Mouse (Mus musculus) adrenal gland (tissue): ENCODE results near the gene Prr15l.

Experiments used
- intact Hi-C: fragments of 180-260 bp; cut with DNase I; formaldehyde crosslinking; loops from one replicate; pipeline ENCODE4 v1.15.1; 2025

The Prr15l gene

GRCm38 (mm10) chr11:96975511-96976378 is 47.8 kb downstream of the Prr15l start:
- intact Hi-C loops, result no loop called here

GRCm38 (mm10) chr11:96976379-96976687 is 48.4 kb downstream of the Prr15l start:
- intact Hi-C loops, result no loop called here

GRCm38 (mm10) chr11:96976911-96977591 is 49.1 kb downstream of the Prr15l start:
- intact Hi-C loops, result no loop called here

GRCm38 (mm10) chr11:96977606-96978400 is 49.9 kb downstream of the Prr15l start:
- intact Hi-C loops, result no loop called here

GRCm38 (mm10) chr11:96978401-96979246 is 50.7 kb downstream of the Prr15l start:
- intact Hi-C loops, result no loop called here

- intact Hi-C loops, result no loop called here
Observed at GRCm38 (mm10) chr11:96979329-96979728, 51.4 kb downstream of the Prr15l start.

GRCm38 (mm10) chr11:96980021-96980420 is 52.1 kb downstream of the Prr15l start:
- intact Hi-C loops, result no loop called here

GRCm38 (mm10) chr11:96981461-96981860 is 53.6 kb downstream of the Prr15l start:
- intact Hi-C loops, result no loop called here

- intact Hi-C loops, result loop anchor here (1.0 kb wide), 1 partner anchor 44 kb away; no protein-coding TSS in a partner anchor
Observed at GRCm38 (mm10) chr11:96982355-96982754, 54.5 kb downstream of the Prr15l start.

- intact Hi-C loops, result loop anchor here (1.0 kb wide), 1 partner anchor 43 kb away; no protein-coding TSS in a partner anchor
Observed at GRCm38 (mm10) chr11:96982859-96983258, 55.0 kb downstream of the Prr15l start, which contains the start of gene Sp2. TSS of gene Sp2 (minus strand) at chr11:96982959.

- intact Hi-C loops, result no loop called here
Observed at GRCm38 (mm10) chr11:96984903-96985302, 57.0 kb downstream of the Prr15l start.

- intact Hi-C loops, result no loop called here
Observed at GRCm38 (mm10) chr11:96986463-96986862, 58.6 kb downstream of the Prr15l start.
